Mouse (Mus musculus): ENCODE data around the gene Taf3. TPM values are rescaled to one million over a fixed set of nuclear protein-coding genes. Genes with fewer than 3 reads are reported as not detected.
A peak's percentile ranks its signal among the peaks of the same experiment; 100 is the strongest.

Taf3 gene
- total RNA-seq, 1 experiment from 2014 or later: 12.7 TPM

DNA sequence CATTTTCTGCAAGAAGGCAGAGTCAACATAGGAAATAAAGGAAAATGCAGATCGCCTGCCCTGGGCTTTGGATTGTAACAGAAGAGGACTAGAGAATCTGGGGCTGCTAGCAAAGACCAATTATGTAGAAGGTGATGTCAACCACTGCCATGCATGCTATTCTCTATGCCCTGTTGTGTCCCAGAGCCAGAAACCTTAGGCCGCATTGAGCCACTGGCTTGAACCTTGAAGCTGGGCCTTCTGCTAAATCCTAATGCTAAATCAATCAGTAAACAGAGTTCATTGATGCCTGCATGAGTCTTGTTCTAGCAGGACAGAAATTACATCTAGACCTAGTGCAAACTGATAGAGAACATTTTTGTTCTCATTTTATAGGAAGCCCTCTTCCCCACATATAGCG is 162.4 kb downstream of the Taf3 start:
- no peak for ATAC-seq (replicated peaks in 1 of 2; ENCODE audit: insufficient read depth in 1 of 2, low FRiP score in 2 of 2, low TSS enrichment in 1 of 2, low read depth in 1 of 2, poor library complexity in 2 of 2, severe bottlenecking in 2 of 2)

DNA sequence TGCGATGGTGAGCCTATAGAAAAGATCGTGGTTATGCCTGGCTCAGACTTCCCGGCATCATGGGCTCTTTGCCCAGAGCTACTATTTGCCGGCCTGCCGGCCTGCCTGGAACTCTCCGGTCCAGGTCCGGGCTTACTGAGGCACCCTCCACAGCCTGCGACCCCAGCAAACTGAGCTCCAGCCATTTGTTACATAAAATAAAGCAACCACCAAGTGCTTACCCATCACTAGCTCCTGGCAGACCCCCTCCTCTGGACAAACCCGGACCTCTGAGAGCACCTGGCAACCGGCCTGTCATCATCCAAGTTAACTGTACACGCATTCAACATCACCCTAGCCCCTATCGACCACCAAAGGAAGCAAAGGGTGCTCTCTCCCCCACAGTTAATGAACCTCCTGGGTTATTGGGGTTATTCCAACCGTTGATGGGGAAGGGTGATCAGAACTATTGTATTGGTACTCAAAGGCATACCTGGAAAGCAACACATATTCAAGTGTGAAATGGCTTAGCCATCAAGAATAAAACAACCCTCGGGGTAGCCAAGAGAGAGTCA is 163.1 kb downstream of the Taf3 start:
- no peak for ATAC-seq (replicated peaks in 1 of 2; ENCODE audit: insufficient read depth in 1 of 2, low FRiP score in 2 of 2, low TSS enrichment in 1 of 2, low read depth in 1 of 2, poor library complexity in 2 of 2, severe bottlenecking in 2 of 2)

DNA sequence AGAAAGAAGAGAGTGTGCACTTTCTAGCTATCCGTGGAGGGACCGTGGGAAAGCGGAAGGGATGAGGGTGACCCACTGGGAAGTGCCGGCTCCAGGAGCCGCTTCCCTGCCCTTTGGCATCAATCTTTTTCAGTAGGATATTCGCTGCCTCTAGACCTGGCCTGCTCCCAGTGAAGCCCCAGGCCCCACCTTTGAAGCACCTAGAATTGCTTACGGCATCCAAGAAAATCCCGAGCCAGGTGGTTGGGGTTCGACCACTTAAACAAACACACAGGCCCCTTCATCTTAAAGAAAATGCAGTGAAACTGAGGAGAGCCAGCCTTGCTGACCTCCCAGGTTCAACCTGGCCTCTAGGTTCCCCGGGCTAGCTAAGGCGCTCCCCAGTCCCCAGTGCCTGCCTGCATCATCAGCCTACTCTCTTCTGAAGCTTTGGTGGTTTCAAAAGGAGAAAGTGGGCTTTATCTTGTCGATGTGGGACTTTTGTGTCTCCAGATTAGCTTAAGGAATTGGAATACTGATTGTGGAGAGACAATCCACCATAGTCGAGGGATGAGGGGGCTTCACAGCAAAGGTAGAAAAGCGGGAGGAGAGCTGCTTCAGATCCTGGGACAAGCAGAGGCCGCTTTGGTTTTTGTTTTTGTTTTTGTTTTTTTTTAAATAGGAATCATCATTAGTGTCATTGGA is 163.7 kb downstream of the Taf3 start:
- no peak for ATAC-seq (replicated peaks in 1 of 2; ENCODE audit: insufficient read depth in 1 of 2, low FRiP score in 2 of 2, low TSS enrichment in 1 of 2, low read depth in 1 of 2, poor library complexity in 2 of 2, severe bottlenecking in 2 of 2)

DNA sequence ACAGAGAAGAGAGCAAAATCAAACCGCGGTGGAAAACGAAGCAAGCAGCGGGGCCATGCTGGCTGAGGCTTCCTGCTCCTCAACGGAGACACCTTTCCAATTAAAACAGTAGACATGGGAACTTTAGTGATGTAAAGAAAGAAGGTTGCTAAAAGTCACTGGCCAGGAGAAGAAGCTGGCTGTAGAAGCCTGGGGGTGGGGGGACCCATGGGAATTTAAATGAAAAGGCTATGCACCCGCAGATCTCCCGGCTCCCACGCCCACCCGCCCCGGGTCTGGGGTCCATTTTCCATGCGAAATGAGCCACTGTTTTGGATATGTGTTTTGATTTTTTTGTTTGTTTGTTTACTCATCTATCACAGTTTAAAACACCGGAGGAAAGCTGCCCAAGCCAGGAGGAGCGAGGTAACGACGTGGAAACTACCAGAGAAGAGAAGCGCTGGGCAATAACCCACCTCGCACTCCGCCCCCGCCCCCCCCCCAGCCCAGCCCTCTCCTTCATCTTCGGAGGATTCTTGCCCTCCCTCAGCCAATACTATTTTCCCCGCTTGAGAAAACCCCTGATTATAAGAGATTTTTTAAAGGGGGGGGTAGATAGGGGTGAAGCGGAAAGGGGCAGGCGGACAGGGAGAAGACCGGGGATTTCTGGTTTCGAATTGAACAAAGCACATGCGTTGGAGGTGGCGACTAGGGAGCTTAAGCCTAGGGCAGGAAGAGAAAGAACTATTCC is 164.4 kb downstream of the Taf3 start:
- ATAC-seq (replicated peaks in 1 of 2; ENCODE audit: insufficient read depth in 1 of 2, low FRiP score in 2 of 2, low TSS enrichment in 1 of 2, low read depth in 1 of 2, poor library complexity in 2 of 2, severe bottlenecking in 2 of 2): no peak

DNA sequence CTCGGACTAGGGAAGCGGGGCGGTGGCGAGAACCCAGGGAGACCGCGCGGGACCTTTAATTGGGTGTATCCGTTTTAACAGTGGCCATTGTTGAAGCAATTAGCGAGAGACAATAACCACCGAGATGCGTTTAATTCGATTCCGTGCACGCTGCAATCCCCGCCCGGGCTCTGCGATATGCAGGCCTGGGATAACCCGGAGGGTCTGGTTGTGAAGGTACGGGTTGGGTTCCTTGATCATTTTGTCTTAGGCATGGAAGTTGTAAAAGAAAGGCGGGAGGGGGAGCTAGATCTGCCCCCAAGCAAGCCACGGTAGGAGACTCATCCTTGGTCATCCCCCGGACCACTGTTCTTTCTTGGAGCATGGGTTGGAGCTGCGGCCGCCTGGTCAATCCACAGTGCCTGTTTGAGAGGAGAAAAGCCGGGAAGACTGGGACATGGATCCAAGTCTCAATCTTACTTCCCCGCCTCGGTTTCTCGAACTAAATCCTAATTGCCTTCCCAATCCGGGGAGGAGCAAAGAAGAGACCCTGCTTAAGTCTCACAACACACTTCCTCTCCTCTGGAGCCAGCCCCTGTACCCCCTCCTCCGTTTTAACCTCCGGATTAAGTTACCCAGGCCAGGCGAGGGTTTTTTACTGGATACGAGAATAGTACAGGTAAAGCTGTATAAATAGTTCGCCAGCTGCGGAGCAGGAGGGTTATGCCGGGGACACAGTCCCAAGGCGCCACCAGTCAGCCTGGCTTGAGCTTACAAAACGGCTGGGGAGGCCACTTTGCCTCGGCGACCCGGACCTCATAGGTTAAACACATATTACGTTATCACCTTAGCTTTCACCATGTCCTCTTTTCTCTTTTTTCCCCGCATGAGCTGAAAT is 165.2 kb downstream of the Taf3 start:
- ATAC-seq (replicated peaks in 1 of 2; ENCODE audit: insufficient read depth in 1 of 2, low FRiP score in 2 of 2, low TSS enrichment in 1 of 2, low read depth in 1 of 2, poor library complexity in 2 of 2, severe bottlenecking in 2 of 2): no peak

DNA sequence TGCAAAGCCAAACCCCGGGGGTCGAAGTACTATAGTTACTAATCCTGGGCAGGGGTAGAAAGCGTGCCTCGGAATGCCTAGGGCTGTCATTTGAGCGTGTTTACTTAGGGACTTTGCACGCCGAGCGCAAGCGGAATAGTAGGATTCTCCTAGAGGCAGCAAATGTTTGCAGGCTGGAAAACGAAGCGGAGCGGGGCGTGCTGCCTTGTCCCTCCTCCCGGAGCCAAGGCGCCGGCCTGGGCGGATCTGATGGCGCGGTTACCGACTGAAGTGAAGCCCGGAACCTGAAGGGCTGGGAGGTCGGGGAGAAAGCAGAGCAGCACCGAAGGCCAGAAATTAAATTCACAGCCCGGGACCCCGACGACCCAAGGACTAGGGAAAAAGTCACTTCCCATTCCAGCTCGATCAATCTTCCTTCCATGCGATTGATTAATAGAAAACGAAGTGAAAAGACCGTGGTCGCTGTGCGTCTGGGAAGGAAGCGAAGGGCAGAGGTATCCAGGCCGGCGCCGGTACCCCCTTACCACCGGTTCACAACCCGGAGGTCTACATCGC is 165.9 kb downstream of the Taf3 start:
- no peak for ATAC-seq (replicated peaks in 1 of 2; ENCODE audit: insufficient read depth in 1 of 2, low FRiP score in 2 of 2, low TSS enrichment in 1 of 2, low read depth in 1 of 2, poor library complexity in 2 of 2, severe bottlenecking in 2 of 2)

DNA sequence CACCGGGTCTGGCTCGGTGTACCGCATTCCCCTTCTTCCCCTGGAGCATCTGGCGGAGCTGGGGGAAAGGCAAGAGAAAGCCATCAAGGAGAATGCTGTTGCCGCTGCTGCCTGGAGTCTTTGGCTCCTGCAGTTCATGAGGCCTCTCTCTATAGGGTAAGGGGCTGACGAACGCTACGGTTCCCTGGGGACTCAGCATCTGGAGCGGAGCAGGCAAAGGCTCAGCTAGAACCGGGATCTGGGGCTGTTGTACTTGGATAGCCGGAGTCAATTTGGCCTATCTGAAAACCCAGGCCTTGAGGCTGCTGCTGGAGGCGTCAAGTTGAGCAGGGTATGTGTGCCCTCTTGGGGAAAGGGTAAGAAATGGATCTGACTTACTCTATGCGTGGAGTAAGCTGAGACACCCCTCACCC is 166.8 kb downstream of the Taf3 start:
- no peak for ATAC-seq (replicated peaks in 1 of 2; ENCODE audit: insufficient read depth in 1 of 2, low FRiP score in 2 of 2, low TSS enrichment in 1 of 2, low read depth in 1 of 2, poor library complexity in 2 of 2, severe bottlenecking in 2 of 2)

DNA sequence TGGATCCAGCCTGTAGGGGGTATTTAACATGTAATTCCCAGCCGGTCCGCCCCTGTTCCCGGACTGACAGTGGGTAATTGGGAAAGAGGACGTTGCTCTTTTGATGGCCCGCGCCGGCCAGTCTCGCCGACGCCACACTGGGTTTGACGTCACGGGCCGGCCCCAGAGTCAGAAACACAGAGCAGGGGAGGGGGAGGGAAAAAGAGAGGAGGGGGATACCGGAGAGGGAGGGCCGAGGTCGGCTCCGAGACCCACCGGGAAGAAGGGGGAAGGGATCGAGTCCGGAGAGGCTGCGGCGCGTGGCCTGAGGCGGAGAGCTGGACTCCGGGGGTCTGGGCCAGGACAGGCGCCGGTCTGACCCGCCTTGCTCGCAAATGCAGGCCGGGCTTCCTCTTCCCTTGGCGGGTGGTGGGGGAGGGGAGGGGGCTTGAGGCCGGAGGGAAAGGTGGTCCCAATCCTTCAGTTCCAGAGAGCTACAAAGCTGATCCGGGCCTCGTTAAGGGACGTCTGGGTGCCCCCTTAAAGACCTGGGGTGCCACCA is 167.3 kb downstream of the Taf3 start, which contains the start of gene 4930412O13Rik:
TSS of gene 4930412O13Rik (plus strand) at position 202 of the 541 bp plus-strand sequence.
- ATAC-seq (replicated peaks in 1 of 2; ENCODE audit: insufficient read depth in 1 of 2, low FRiP score in 2 of 2, low TSS enrichment in 1 of 2, low read depth in 1 of 2, poor library complexity in 2 of 2, severe bottlenecking in 2 of 2): no peak

DNA sequence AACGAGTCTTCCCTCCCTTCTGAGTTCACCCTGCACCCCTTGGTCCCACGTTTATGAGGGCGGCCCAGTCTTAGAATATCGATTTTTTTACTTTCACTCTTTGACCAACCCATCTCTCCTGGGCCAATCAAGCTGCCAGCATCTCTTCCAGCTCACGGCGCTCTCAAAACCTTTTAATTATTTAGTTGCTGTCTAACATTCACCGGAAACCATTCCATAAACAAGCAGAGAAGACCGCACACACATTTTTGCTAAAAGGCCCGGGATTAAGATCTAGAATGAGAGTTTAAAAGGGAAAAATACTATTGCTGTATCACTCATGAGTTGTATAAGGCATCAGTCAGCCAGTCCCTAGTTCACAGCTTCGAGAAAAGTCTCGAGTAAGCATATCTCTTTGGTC is 168.1 kb downstream of the Taf3 start:
- ATAC-seq (replicated peaks in 1 of 2; ENCODE audit: insufficient read depth in 1 of 2, low FRiP score in 2 of 2, low TSS enrichment in 1 of 2, low read depth in 1 of 2, poor library complexity in 2 of 2, severe bottlenecking in 2 of 2): no peak

DNA sequence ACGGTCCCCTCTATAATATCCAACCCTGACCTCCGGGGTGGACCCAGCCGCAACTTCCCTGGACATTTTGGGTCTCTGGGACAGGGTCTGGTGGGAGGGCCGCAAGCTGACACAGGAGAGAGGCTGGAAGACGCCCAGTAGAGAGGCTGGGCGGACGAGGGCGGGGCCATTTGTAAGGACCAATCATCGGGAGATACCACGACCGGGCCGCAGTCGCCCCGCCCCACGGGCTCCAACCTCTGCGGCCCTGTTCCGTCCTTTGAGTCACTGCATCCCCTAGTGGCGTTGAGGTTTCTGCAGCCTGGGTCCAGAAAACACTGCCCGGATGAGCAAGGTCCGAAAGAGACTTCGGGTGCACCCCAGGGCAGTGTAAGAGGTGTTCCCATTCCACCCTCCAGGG is 168.9 kb downstream of the Taf3 start:
- ATAC-seq (replicated peaks in 1 of 2; ENCODE audit: insufficient read depth in 1 of 2, low FRiP score in 2 of 2, low TSS enrichment in 1 of 2, low read depth in 1 of 2, poor library complexity in 2 of 2, severe bottlenecking in 2 of 2): peak; percentile 79 to 85

DNA sequence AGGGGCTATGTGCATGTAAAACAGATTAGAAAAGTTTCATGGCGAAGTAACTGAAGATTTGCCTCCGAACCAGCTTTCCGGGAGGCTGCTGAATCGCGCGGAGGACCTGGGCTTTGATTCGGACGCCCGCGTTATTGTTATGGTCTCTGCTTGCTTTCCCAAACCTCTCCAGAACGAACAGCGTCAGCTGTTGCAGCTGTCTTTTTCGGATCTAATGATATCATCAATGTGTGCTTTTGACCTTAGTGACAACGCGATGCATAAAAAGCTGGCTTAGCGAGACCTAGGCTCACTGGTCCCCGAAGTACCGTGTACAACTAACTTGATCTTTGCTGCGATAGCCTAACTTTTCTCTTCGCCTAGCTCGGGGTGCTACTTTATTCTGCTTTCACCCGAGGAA is 169.3 kb downstream of the Taf3 start:
- peak; percentile 8 to 9; a peak in 1 of 4 replicates for ATAC-seq (replicated peaks in 1 of 2; ENCODE audit: insufficient read depth in 1 of 2, low FRiP score in 2 of 2, low TSS enrichment in 1 of 2, low read depth in 1 of 2, poor library complexity in 2 of 2, severe bottlenecking in 2 of 2)

DNA sequence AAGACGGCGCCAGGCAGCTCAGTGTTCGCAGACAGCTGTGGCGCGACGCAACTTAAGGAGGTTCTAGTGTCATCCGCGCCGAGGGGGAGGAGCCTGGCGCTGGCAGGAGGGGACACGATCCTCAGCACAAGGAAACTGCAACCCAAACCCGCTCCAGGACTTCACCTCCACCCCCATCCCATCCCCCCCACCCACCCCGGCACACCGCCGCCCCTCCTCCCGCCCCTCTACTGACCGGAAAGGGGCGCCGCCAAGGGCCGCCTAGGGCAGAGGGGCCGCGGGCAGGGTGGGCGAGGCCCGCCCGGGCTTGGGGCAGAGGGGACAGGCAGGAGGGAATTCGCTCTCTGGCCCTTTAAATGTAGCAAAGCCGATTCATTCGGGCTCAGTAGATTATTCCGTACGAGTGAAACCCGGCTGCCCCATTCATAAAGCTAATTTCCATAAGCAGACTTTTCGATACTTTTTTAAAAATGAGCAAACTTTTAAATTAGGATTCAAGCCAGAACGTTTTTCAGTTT is 169.8 kb downstream of the Taf3 start:
- 0 out of 4 replicates have a peak, but pooled peaks of 1 of the 2 experiments have one; percentile 18 for ATAC-seq (replicated peaks in 1 of 2; ENCODE audit: insufficient read depth in 1 of 2, low FRiP score in 2 of 2, low TSS enrichment in 1 of 2, low read depth in 1 of 2, poor library complexity in 2 of 2, severe bottlenecking in 2 of 2)

DNA sequence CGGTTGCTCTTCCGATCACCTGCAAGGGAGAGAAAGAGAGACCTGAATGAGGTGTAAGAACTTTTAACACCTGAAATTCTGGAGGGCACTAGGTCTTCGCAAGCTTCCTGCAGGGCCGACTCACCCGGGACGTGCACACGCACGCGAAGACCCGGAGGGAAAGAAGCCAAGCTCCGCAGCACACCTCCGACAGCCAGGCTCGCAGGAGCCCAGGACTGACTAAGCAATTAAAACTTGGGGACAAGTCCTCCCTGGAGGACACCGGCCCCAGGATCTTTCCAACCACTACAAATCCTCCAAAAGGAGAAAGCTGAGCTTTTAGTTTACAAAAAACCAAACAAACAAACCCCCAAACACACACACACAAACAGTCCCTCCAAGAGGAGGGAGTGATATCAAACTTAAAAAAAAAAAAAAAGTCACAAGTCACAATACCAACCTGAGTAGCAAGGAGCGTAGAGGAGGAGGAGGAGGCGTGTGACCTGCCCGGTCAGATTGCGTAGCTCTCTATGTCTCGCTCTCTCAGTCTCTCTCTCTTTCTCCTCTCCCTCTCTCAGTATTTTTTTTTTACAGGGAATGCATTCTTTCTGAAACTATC is 170.3 kb downstream of the Taf3 start:
- 0 out of 4 replicates have a peak, but pooled peaks of 1 of the 2 experiments have one; percentile 1 for ATAC-seq (replicated peaks in 1 of 2; ENCODE audit: insufficient read depth in 1 of 2, low FRiP score in 2 of 2, low TSS enrichment in 1 of 2, low read depth in 1 of 2, poor library complexity in 2 of 2, severe bottlenecking in 2 of 2)

DNA sequence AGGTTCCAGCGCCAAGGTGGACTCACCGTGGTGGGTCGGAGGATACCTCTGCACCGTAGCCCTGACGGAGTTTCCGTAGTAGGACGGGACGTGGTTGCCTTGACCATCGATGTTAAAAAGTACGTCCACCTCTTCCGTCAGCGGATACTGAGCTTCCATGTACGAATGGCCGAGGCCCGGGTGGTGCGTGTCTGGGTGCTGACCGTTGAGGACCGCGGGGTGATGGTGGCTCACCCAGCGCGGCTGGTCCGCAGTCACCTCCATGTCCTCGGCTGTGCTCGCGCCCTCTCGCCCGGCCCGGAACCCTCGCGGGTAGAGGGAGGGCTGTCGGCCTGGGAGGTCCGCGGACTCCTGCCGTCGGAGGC is 171.1 kb downstream of the Taf3 start:
- ATAC-seq (replicated peaks in 1 of 2; ENCODE audit: insufficient read depth in 1 of 2, low FRiP score in 2 of 2, low TSS enrichment in 1 of 2, low read depth in 1 of 2, poor library complexity in 2 of 2, severe bottlenecking in 2 of 2): no peak

DNA sequence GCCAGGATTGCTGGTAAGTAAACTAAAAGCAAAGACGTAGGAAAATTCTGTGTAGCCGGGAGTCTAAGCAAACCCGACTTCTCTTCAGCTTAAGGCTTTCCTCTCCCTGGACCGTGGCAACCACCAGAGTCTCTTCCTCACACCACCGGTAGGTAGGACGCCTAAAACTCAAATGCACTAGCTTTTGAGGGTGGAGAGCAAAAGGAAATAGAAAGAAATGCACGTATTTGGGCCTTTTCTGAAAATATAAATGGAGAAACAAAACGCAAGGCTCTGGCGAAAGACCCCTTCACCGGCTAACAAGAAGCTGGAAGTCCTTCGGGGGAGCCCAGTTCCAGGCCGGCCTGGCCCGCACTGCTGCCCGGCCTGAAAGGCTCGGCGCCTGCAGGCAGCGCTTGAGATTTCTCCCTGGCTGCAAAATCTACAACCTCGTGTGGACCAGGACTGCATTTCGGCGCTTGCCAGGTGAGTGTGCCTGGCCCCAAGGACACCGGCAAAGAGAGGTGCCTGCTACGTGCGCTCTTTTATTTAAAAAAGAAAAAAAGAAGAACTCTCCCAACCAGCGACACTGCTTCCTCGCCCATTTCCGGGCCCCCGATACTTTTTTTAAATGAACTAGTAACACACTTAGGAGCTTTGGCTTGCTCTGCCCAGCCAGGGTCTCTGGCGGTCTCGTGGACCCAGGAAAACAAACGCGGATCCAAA is 171.6 kb downstream of the Taf3 start:
- ATAC-seq (replicated peaks in 1 of 2; ENCODE audit: insufficient read depth in 1 of 2, low FRiP score in 2 of 2, low TSS enrichment in 1 of 2, low read depth in 1 of 2, poor library complexity in 2 of 2, severe bottlenecking in 2 of 2): no peak
